Mouse (Mus musculus) lung, postnatal 36 days (tissue): ENCODE data around the gene Tmem116.

ENCODE experiments used
- DNase-seq: peaks from one replicate; pipeline ENCODE4 v3.0.0; 2022; ENCODE audit warnings: mixed read lengths

Tmem116 gene

DNA sequence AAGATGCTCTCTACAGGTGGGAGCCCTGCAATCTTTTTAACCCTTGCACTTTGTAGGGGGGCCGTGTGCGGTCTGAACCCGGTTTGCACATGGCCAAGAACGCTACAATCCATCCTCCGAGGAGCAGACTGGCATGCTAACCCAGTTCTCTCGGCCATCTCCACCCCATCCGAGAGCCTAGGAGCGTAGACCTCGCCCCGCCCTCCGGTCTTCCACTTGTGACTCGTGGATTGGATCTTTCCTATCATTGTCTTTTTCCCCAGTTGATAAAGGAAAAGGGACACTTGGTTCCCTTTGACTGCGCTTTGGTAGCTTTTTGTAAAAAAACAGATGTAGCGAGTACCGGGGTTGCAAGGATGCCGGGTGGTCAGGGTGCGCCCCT is at the start of gene Tmem116:
Tmem116 (plus strand) TSS at position 250 of the 382 bp plus-strand sequence.
- peak; percentile 51 for DNase-seq

DNA sequence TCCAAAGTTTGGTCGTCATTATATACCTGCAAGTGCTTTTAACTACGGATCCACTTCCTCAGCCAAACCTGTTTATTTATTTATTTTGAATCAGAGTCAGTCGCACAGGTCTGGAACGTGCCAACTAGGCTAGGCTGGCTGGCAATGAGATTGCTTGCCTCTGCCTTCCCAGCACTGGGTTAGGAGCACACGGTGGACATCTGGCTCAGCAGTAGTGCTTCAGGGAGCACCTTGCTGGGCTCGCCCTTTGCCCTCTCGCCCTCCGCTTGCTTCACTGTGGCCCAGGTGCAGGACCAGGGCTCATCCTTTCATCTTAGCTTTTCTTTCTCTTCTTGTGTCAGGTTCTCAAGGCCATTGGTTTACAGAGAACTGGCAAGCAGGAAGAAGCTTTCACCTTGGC is 43.8 kb upstream of the Tmem116 start:
- DNase-seq: no peak

GRCm38 (mm10) chr5:121410975-121411374 is 40.7 kb upstream of the Tmem116 start:
- DNase-seq: no peak

DNA sequence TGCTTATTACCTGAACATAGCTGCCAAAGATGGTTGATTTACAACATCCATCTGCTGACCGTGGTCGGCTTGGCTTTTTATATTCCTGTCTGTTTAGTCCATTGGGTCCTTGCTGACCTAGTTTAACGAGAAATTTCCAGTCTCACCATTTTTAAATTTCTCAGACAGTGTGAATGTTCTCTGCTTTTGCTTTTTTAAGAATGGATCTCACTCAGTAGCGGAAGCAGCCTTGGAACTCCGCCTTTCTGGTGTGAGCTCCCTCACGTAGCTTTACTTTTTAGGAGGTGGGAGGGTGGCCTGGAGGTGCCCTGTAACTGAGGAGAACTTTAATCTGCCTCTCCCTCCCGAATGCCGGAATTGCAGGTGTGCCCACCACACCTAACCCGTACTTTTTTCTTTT is 31.0 kb upstream of the Tmem116 start:
- no peak for DNase-seq

DNA sequence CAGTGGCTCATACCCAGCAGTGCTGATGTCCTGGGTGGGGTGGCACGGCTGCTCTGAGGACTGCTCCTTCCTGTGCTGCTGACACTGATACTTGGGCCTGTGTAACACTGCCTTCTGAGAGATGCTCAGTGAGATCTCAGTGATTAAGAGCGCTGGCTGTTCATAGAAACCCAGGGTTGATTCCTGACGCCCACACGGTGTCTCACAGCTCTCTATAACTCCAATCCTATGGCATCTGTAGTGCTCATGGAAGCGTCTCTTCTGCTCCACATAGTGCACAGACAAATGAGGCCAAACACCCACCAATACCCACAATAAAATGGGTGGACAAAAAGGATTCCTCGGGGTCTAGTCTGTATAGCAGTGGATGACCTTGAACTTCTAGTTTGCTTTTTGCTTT is 28.9 kb upstream of the Tmem116 start:
- DNase-seq: no peak

DNA sequence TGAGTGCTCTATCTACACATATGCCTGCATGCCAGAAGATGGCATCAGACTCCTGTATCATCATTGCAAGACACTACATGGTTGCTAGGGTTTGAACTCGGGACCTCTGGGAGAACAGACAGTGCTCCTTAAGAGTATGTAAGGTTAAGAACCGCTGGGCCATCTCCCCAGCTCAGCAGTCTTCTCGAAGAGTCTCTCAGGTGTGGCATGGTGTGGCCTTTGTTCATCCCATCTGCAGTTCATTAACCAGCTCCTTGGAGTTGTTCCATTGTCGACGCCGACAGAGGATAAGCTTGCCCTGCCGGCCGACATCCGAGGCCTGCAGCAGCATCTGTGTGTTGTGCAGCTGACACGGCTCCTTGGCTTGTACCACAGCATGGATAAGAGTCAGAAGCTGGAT is 28.4 kb upstream of the Tmem116 start:
- no peak for DNase-seq

DNA sequence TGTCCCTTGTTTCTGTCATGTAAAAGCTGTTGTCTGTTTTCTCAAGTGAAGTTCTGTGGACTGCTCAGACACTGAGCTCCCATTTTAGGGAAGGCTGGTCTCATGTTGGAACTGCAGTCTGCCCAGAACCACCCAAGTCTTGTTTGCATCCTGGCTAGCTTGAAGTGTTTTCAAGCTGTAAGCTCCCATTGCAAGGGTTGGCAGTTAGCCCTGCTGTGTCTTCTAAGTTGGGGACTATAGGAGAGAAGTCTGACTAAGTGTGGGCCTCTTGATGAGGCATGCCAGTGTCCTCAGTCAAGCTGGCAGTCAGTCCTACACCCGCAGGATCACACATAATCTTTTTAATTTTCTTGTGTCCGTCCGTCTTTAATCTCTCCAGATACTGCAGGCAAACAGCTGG is 22.7 kb upstream of the Tmem116 start:
- no peak for DNase-seq

DNA sequence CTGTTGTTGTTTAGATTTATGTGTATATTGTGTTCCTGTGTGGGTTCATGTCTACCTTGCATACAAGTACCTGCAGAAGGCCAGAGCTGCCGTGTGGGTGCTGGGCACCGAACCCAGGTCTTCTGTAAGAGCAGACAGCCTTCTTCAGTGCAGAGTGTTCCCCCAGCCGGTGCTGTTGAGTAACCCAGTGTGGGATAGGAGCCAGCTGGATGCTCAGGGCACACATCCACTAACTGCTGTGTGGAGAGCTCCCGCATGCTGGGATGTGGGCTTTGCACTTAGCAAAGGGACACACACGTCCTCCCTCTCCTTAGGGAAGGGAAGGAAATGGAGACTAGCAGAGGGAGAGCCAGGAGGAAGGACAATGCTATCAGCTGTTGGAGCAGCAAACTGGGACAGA is 13.6 kb upstream of the Tmem116 start:
- peak; percentile 10 for DNase-seq

DNA sequence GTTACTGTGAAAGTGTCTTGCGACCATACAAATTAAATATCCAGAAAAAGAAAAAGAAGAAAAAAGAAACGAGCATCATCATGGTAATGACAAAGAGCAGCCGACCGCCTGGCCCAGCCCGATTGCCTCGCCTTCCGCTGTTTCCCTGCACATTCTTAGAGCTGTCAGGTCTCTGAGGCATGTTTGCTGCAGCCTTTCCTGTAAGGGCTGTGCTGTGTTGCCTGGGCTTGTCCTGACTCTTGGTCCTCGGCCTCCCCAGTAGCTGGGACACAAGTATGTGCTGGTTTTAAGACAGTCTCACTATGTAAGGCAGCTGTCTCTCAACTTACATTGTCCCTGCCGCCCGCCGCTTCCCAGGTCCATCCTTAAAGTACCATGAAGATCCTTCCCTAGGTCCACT is 12.9 kb upstream of the Tmem116 start:
- DNase-seq: no peak

- peak; percentile 69 for DNase-seq
Measured at GRCm38 (mm10) chr5:121443548-121443947, 8.1 kb upstream of the Tmem116 start.

GRCm38 (mm10) chr5:121444870-121445269 is 6.8 kb upstream of the Tmem116 start:
- no peak for DNase-seq

DNA sequence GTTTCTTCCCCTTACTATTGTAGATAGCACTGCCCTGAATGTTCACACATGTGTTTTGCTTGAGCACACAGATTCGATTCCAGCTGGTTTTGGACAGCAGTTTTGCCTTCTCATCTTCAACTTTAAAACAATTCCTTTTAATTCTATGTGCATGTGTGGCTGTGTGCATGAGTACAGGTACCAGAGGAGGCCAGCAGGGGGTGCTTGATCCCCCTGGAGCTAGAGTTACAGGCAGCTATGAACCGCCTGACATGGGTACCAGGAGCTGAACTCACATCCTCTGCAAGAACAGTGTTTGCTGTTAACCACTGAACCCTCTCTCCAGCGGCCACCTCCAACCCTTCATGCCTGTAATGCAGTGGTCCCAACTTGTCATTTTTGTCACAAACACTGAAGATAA is 3.2 kb upstream of the Tmem116 start:
- DNase-seq: peak; percentile 31

DNA sequence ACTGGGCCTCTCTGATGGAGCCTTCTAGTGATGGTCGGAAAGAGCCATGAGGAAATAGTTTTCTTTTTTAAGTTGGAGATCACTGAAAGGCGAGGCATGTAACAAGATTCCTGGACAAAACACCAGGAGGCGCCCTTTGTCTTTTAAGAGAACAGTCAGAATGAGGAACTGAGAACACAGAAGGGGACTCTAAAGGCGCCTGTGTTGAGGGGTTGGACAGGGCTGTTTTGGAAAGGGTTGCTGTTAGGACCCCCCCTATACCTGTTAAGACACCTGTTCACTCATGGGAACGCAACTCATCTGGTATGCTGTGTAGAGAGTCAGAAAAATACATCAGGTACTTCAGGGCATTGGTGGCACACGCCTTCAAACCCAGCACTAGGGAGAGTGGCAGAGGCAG is 1.7 kb upstream of the Tmem116 start:
- peak; percentile 89 for DNase-seq

- no peak for DNase-seq
Measured at GRCm38 (mm10) chr5:121450476-121450875, 1.2 kb upstream of the Tmem116 start.

GRCm38 (mm10) chr5:121451203-121451602 is 490 bp upstream of the Tmem116 start:
- peak; percentile 59 for DNase-seq

- peak; percentile 96 for DNase-seq
Measured at GRCm38 (mm10) chr5:121452026-121452869, 555 bp downstream of the Tmem116 start, which contains the start of gene Erp29. Gene Erp29 (minus strand): TSS chr5:121452506.

DNA sequence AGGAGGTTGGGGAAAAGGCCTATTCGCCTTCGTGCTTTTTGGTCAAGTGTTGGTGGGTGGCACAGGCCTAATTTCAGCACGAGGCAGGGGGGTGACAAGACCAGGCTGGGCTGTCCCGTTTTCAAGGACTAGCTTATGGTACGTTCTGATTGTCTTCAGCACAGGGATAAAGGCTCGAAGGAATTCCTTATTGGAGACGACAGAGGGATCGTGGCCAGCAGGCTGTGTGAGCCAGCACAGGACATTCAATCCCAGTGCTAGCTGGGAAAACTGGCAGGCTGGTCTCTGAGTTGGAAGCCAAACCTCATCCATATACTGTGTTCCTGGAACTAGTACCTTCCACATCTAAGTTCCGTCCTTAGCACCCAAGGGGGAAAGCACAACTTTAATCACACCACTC is 1.2 kb downstream of the Tmem116 start:
- DNase-seq: peak; percentile 38

- peak; percentile 15 for DNase-seq
Measured at GRCm38 (mm10) chr5:121453743-121454502, 2.2 kb downstream of the Tmem116 start.

DNA sequence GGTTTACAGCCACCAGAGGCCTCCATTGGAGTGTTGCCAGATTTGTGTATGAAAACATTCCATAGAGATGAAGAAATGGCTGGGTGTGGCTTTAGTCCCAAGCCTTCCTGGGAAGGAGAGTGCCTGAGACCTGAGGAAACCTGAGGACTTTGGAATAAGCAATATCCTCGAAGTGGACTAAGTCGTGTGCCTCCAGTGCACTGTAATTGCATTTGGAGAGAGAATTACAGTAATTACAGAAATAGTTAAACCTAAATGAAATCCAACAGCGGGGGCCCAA is 2.8 kb downstream of the Tmem116 start:
- DNase-seq: peak; percentile 62

GRCm38 (mm10) chr5:121455510-121456265 is 4.0 kb downstream of the Tmem116 start:
- no peak for DNase-seq

DNA sequence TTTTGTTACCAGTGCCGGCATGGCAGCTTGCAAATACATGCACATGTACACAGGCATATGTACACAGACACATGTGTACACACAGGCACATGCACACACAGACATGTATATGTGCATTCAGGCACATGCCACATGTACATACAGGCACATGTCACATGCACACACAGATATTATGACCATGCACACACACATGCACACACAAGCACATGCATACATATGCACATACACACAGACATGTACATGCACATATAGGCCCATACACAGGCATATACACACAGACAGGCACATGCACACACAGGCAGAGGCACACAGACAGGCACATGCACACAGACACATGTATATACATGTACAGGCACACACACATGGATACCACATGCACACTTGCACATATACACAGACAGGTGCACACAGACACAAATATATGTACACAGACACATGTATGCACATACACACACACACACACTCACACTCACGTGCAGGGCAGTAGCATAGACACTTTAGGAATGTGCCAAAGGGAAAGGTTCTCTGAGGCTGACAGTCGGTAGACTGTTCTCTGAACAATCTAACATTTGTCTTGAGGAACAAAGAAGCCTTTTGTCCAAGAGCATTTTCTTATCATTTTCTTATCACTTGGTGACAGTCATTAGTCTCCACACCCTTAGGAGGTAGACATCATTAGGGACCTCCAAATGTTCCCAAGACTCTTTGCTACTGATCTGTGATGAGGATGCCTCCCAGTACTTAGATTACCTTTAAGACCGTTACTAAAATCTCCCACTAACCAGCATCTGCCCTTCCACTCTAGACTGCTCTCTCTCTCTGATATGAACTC is 9.9 kb downstream of the Tmem116 start:
- DNase-seq: no peak

- DNase-seq: no peak
Measured at GRCm38 (mm10) chr5:121462171-121462502, 10.4 kb downstream of the Tmem116 start.

DNA sequence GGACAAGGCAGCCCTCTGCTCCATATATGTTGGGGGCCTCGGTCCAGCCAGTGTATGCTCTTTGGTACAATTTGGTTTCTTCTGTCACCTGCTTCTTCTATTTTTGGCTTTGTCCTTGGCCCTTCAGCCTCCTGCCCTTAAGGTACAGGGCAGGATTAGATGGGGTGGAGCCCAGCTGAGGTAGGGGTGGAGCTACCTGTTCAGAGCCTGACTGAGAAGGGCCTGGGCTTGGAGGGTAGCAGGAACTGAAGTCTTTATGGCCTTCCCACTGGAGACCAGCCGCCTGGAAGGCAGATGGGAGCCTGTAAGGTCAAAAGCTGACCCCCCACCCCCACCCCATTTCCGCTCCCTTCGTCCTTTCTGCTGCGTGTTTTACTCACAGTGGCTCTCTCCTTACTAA is 11.3 kb downstream of the Tmem116 start:
- DNase-seq: peak; percentile 77
